Mouse (Mus musculus): ENCODE measurements at regions not wholly inside any gene's neighbourhood (a gene's known extent, or its start where the extent isn't known, plus 50 kb on each side); places are given as distances from the start of the nearest gene placed in this dataset.
A peak's percentile ranks its signal among the peaks of the same experiment; 100 is the strongest.

- no peak for DNase-seq
These were observed 54.0 kb upstream of the Nfe2l3 start for GRCm38 (mm10) chr6:51378436-51378835.

- no peak for DNase-seq
These were observed 53.4 kb upstream of the Nfe2l3 start for GRCm38 (mm10) chr6:51379074-51379473.

- DNase-seq, result peak in 1 of 2 experiments; percentile 14
These were observed 52.8 kb upstream of the Nfe2l3 start for GRCm38 (mm10) chr6:51379560-51380274.

- DNase-seq, result no peak
These were observed 52.2 kb upstream of the Nfe2l3 start for GRCm38 (mm10) chr6:51380275-51380575.

GRCm38 (mm10) chr6:51381465-51381864, 51.0 kb upstream of the Nfe2l3 start:
- no peak for DNase-seq

Measured in kidney, adult 8-10 months (tissue).